Mouse (Mus musculus) MEL (cell line): ENCODE measurements at regions not wholly inside any gene's neighbourhood (a gene's known extent, or its start where the extent isn't known, plus 50 kb on each side); places are given as distances from the start of the nearest gene placed in this dataset.

Source experiments
- DNase-seq: peaks from one replicate; pipeline ENCODE4 v3.0.0; 2011; ENCODE audit warnings: low read depth, low spot score
- H3K27ac ChIP-seq: 2 replicates; pipeline ENCODE4 v1.5.1; 2012; ENCODE audit warnings: low read depth, mild to moderate bottlenecking, control low read depth, low read length, moderate library complexity; ENCODE audit not compliant: control insufficient read depth
- H3K27me3 ChIP-seq, 2 experiments: fragments of 150-350 bp in 1 of 2; sonication (generic) in 1 of 2; 2 replicates each; pipeline ENCODE4 v1.6.1; 2012; ENCODE audit warnings: low read length in 2 of 2, mild to moderate bottlenecking in 2 of 2, improper control_type of control experiment in 1 of 2, moderate library complexity in 1 of 2; ENCODE audit not compliant: insufficient read depth in 2 of 2, control insufficient read depth in 1 of 2
- H3K36me3 ChIP-seq, 2 experiments: 2 replicates each; pipeline ENCODE4 v1.6.1; 2012 to 2014; ENCODE audit warnings: low read length in 2 of 2, improper control_type of control experiment in 1 of 2, inconsistent platforms in 1 of 2, mild to moderate bottlenecking in 1 of 2; ENCODE audit not compliant: insufficient read depth in 2 of 2, control insufficient read depth in 1 of 2
- H3K4me1 ChIP-seq, 2 experiments: fragments of 150-350 bp in 1 of 2; sonication (generic) in 1 of 2; 2 replicates each; pipeline ENCODE4 v1.6.1; 2012; ENCODE audit warnings: low read length in 2 of 2, improper control_type of control experiment in 1 of 2, mild to moderate bottlenecking in 1 of 2; ENCODE audit not compliant: insufficient read depth in 2 of 2, control insufficient read depth in 1 of 2
- H3K4me3 ChIP-seq, 2 experiments: fragments of 150-350 bp in 1 of 2; sonication (generic) in 1 of 2; 2 replicates each; pipeline ENCODE4 v1.5.1; 2012; ENCODE audit warnings: low read depth in 2 of 2, low read length in 2 of 2, mild to moderate bottlenecking in 2 of 2, moderate library complexity in 2 of 2, control low read depth in 1 of 2, improper control_type of control experiment in 1 of 2; ENCODE audit not compliant: control insufficient read depth in 1 of 2, insufficient read depth in 1 of 2
- H3K79me2 ChIP-seq: 2 replicates; pipeline ENCODE4 v1.6.1; 2012; ENCODE audit warnings: mild to moderate bottlenecking, low read length, moderate library complexity; ENCODE audit not compliant: control insufficient read depth, poor library complexity, insufficient read depth
- H3K9ac ChIP-seq: 2 replicates; pipeline ENCODE4 v1.6.1; 2012; ENCODE audit warnings: low read depth, mild to moderate bottlenecking, control low read depth, low read length, moderate library complexity; ENCODE audit not compliant: control insufficient read depth, poor library complexity, severe bottlenecking
- H3K9me3 ChIP-seq: fragments of 150-350 bp; sonication (generic); replicated peaks from 2 replicates; pipeline ENCODE4 v1.6.1; 2012; ENCODE audit warnings: mild to moderate bottlenecking, low read length, improper control_type of control experiment, moderate library complexity; ENCODE audit not compliant: insufficient read depth
- CHD1 ChIP-seq: IDR thresholded peaks from 2 replicates; pipeline ENCODE4 v1.6.1; 2012; ENCODE audit warnings: low read depth, mild to moderate bottlenecking, inconsistent platforms, low read length, improper control_type of control experiment
- CHD2 ChIP-seq: IDR thresholded peaks from 2 replicates; pipeline ENCODE4 v1.6.1; 2011; ENCODE audit warnings: low read length, improper control_type of control experiment
- ELF1 ChIP-seq: IDR thresholded peaks from 2 replicates; pipeline ENCODE4 v1.6.1; 2014; ENCODE audit warnings: low read depth, mild to moderate bottlenecking, inconsistent platforms, low read length, improper control_type of control experiment, moderate library complexity
- EP300 ChIP-seq, 2 experiments: IDR thresholded peaks; 2 replicates each; pipeline ENCODE4 v1.6.1; 2011; ENCODE audit warnings: improper control_type of control experiment in 2 of 2, low read length in 2 of 2, low read depth in 1 of 2, mild to moderate bottlenecking in 1 of 2
- ETS1 ChIP-seq: IDR thresholded peaks from 2 replicates; pipeline ENCODE4 v1.6.1; 2012; ENCODE audit warnings: low read depth, mild to moderate bottlenecking, inconsistent platforms, low read length, improper control_type of control experiment, moderate library complexity
- GATA1 ChIP-seq: IDR thresholded peaks from 2 replicates; pipeline ENCODE4 v1.6.1; 2011; ENCODE audit warnings: low read depth, low read length, improper control_type of control experiment
- KAT2A ChIP-seq: conservative IDR thresholded peaks from 2 replicates; pipeline ENCODE4 v1.6.1; 2012; ENCODE audit warnings: low read depth, low read length, improper control_type of control experiment, inconsistent platforms
- MAX ChIP-seq: IDR thresholded peaks from 2 replicates; pipeline ENCODE4 v1.6.1; 2011; ENCODE audit warnings: low read length, improper control_type of control experiment
- MXI1 ChIP-seq: IDR thresholded peaks from 2 replicates; pipeline ENCODE4 v1.6.1; 2011; ENCODE audit warnings: mild to moderate bottlenecking, low read depth, low read length, improper control_type of control experiment
- MYB ChIP-seq: IDR thresholded peaks from 2 replicates; pipeline ENCODE4 v1.6.1; 2011; ENCODE audit warnings: mild to moderate bottlenecking, low read depth, low read length, improper control_type of control experiment
- NELFE ChIP-seq: IDR thresholded peaks from 2 replicates; pipeline ENCODE4 v1.6.1; 2011; ENCODE audit warnings: low read depth, low read length, improper control_type of control experiment
- POLR2A ChIP-seq, 2 experiments: IDR thresholded peaks; 2 replicates each; pipeline ENCODE4 v1.6.1; 2011 to 2012; ENCODE audit warnings: low read length in 2 of 2, mild to moderate bottlenecking in 2 of 2, control low read depth in 1 of 2, improper control_type of control experiment in 1 of 2, low read depth in 1 of 2, moderate library complexity in 1 of 2; ENCODE audit not compliant: control insufficient read depth in 1 of 2, insufficient read depth in 1 of 2, poor library complexity in 1 of 2
- POLR2AphosphoS5 ChIP-seq: IDR thresholded peaks from 2 replicates; pipeline ENCODE4 v1.6.1; 2012; ENCODE audit warnings: low read depth, borderline replicate concordance, mild to moderate bottlenecking, inconsistent platforms, low read length, moderate library complexity, mixed read lengths
- RAD21 ChIP-seq: IDR thresholded peaks from 2 replicates; pipeline ENCODE4 v1.6.1; 2011; ENCODE audit warnings: mild to moderate bottlenecking, low read depth, low read length, improper control_type of control experiment
- RCOR1 ChIP-seq: IDR thresholded peaks from 2 replicates; pipeline ENCODE4 v1.6.1; 2012; ENCODE audit warnings: low read depth, mild to moderate bottlenecking, inconsistent platforms, low read length, improper control_type of control experiment
- SMC3 ChIP-seq: IDR thresholded peaks from 2 replicates; pipeline ENCODE4 v1.6.1; 2011; ENCODE audit warnings: low read depth, low read length, improper control_type of control experiment
- TAL1 ChIP-seq: IDR thresholded peaks from 2 replicates; pipeline ENCODE4 v1.6.1; 2012; ENCODE audit warnings: mild to moderate bottlenecking, inconsistent platforms, low read length, moderate library complexity, mixed read lengths
- TBP ChIP-seq: IDR thresholded peaks from 2 replicates; pipeline ENCODE4 v1.8.0; 2011; ENCODE audit warnings: low read depth, low read length, improper control_type of control experiment
- UBTF ChIP-seq: IDR thresholded peaks from 2 replicates; pipeline ENCODE4 v1.6.1; 2012; ENCODE audit warnings: low read depth, mild to moderate bottlenecking, inconsistent platforms, low read length, improper control_type of control experiment, moderate library complexity, borderline replicate concordance; ENCODE audit not compliant: insufficient read depth
- ZMIZ1 ChIP-seq: IDR thresholded peaks from 2 replicates; pipeline ENCODE4 v1.6.1; 2012; ENCODE audit warnings: low read depth, mild to moderate bottlenecking, inconsistent platforms, low read length, improper control_type of control experiment, moderate library complexity
- ZNF384 ChIP-seq: IDR thresholded peaks from 2 replicates; pipeline ENCODE4 v1.6.1; 2012; ENCODE audit warnings: low read depth, mild to moderate bottlenecking, inconsistent platforms, low read length, improper control_type of control experiment

GRCm38 (mm10) chr9:26476341-26476740, 257.2 kb upstream of the B3gat1 start:
- no peaks in the 10 kb centered on the region for H3K36me3 ChIP-seq
- H3K27me3 ChIP-seq, result no peaks in the 10 kb centered on the region
- H3K27ac ChIP-seq, result no peak overlapping the region
- no peak overlapping the region for H3K9ac ChIP-seq
- H3K79me2 ChIP-seq, result no peaks in the 10 kb centered on the region
- H3K9me3 ChIP-seq, result no peaks in the 10 kb centered on the region
- DNase-seq, result no peak
- H3K4me3 ChIP-seq, result no peak overlapping the region
- TF ChIP-seq ETS1, result no peak
- TF ChIP-seq CHD1, result no peak
- TF ChIP-seq EP300 (IDR thresholded peaks at IDR 0.05; ENCODE audit: low read depth in 1 of 2, low read length in 2 of 2), result no peak
- TF ChIP-seq SMC3, result no peak
- no peaks in the 10 kb centered on the region for H3K4me1 ChIP-seq

- Histone ChIP-seq H3K4me3 (no peak overlapping the region), H3K9me3 (no peaks in the 10 kb centered on the region), H3K79me2 (no peaks in the 10 kb centered on the region), H3K36me3 (no peaks in the 10 kb centered on the region), H3K4me1 (no peaks in the 10 kb centered on the region), H3K9ac (no peak overlapping the region), H3K27ac (no peak overlapping the region), H3K27me3 (no peaks in the 10 kb centered on the region)
- DNase-seq, result no peak
- no peak for TF ChIP-seq UBTF
- TF ChIP-seq RAD21, result no peak
- TF ChIP-seq POLR2A (IDR thresholded peaks at IDR 0.05; ENCODE audit: control insufficient read depth in 1 of 2, insufficient read depth in 1 of 2, low read depth in 1 of 2, low read length in 2 of 2, poor library complexity in 1 of 2), result no peak
- TF ChIP-seq SMC3, result no peak
- no peak for TF ChIP-seq TBP
- TF ChIP-seq CHD2, result no peak
- TF ChIP-seq NELFE, result no peak
- TF ChIP-seq MYB, result no peak
- no peak for TF ChIP-seq TAL1
- TF ChIP-seq MXI1, result no peak
Observed at GRCm38 (mm10) chr9:26480881-26481280, 252.6 kb upstream of the B3gat1 start.

- no peaks in the 10 kb centered on the region for H3K27me3 ChIP-seq
- no peaks in the 10 kb centered on the region for H3K36me3 ChIP-seq
- DNase-seq, result no peak
- no peaks in the 10 kb centered on the region for H3K79me2 ChIP-seq
- no peak overlapping the region for H3K4me3 ChIP-seq
- no peaks in the 10 kb centered on the region for H3K4me1 ChIP-seq
- no peak overlapping the region for H3K9ac ChIP-seq
- no peak overlapping the region for H3K27ac ChIP-seq
- TF ChIP-seq ETS1, result no peak
- no peak for TF ChIP-seq GATA1
- no peak for TF ChIP-seq MAX
- no peak for TF ChIP-seq ELF1
- no peak for TF ChIP-seq ZNF384
- no peak for TF ChIP-seq TBP
- TF ChIP-seq KAT2A, result no peak
- no peak for TF ChIP-seq RCOR1
- no peak for TF ChIP-seq CHD1
- no peak for TF ChIP-seq TAL1
- no peak for TF ChIP-seq ZMIZ1
- no peak for TF ChIP-seq POLR2AphosphoS5
- no peaks in the 10 kb centered on the region for H3K9me3 ChIP-seq
Observed at GRCm38 (mm10) chr9:26481890-26482289, 251.6 kb upstream of the B3gat1 start.
